Mouse (Mus musculus) ES-E14 (cell line): ENCODE measurements at regions not wholly inside any gene's neighbourhood (a gene's known extent, or its start where the extent isn't known, plus 50 kb on each side); places are given as distances from the start of the nearest gene placed in this dataset.

Experiments used
- DNase-seq: peaks from one replicate; pipeline ENCODE4 v3.0.0-alpha.2; 2013; ENCODE audit warnings: low read depth, low spot score
- H3K27ac ChIP-seq: 2 replicates; pipeline ENCODE4 v1.5.1; 2012; ENCODE audit warnings: low read depth, mild to moderate bottlenecking, low read length, moderate library complexity, mixed read lengths; ENCODE audit not compliant: poor library complexity, insufficient read depth, severe bottlenecking
- H3K36me3 ChIP-seq: 2 replicates; pipeline ENCODE4 v1.6.1; 2012; ENCODE audit warnings: mild to moderate bottlenecking, low read length, moderate library complexity, mixed read lengths; ENCODE audit not compliant: control insufficient read depth, poor library complexity, insufficient read depth, severe bottlenecking
- H3K4me1 ChIP-seq, 2 experiments: fragments of 150-350 bp in 1 of 2; sonication (generic) in 1 of 2; 2 replicates each; pipeline ENCODE4 v1.6.1; 2012; ENCODE audit warnings: low read length in 2 of 2, mild to moderate bottlenecking in 1 of 2, mixed read lengths in 1 of 2; ENCODE audit not compliant: control insufficient read depth in 2 of 2, insufficient read depth in 2 of 2, poor library complexity in 1 of 2
- H3K4me3 ChIP-seq, 2 experiments: fragments of 150-350 bp in 1 of 2; sonication (generic) in 1 of 2; 2 replicates each; pipeline ENCODE4 v1.5.1; 2012; ENCODE audit warnings: low read length in 2 of 2, low read depth in 1 of 2, mild to moderate bottlenecking in 1 of 2, mixed read lengths in 1 of 2; ENCODE audit not compliant: insufficient read depth in 1 of 2, poor library complexity in 1 of 2, severe bottlenecking in 1 of 2
- H3K9ac ChIP-seq: 2 replicates; pipeline ENCODE4 v1.6.1; 2012; ENCODE audit warnings: low read depth, mild to moderate bottlenecking, low read length, mixed read lengths; ENCODE audit not compliant: poor library complexity, insufficient read depth, severe bottlenecking
- H3K9me3 ChIP-seq: fragments of 150-350 bp; sonication (generic); 2 replicates; pipeline ENCODE4 v1.6.1; 2012; ENCODE audit warnings: low read depth, mild to moderate bottlenecking, low read length; ENCODE audit not compliant: control insufficient read depth, insufficient read depth
- CHD2 ChIP-seq: IDR thresholded peaks from 2 replicates; pipeline ENCODE4 v1.6.1; 2014; ENCODE audit warnings: mild to moderate bottlenecking, low read depth, low read length, inconsistent platforms
- HCFC1 ChIP-seq: IDR thresholded peaks from 2 replicates; pipeline ENCODE4 v1.6.1; 2012; ENCODE audit warnings: low read length, inconsistent platforms, borderline replicate concordance; ENCODE audit not compliant: insufficient read depth
- MAFK ChIP-seq: IDR thresholded peaks from 2 replicates; pipeline ENCODE4 v1.6.1; 2014; ENCODE audit warnings: mild to moderate bottlenecking, low read depth, low read length, inconsistent platforms; ENCODE audit not compliant: insufficient read depth
- ZC3H11A ChIP-seq: IDR thresholded peaks from 2 replicates; pipeline ENCODE4 v1.6.1; 2012; ENCODE audit warnings: low read depth, mild to moderate bottlenecking, inconsistent platforms, low read length, borderline replicate concordance
- ZNF384 ChIP-seq: IDR thresholded peaks from 2 replicates; pipeline ENCODE4 v1.6.1; 2012; ENCODE audit warnings: low read depth, low read length, inconsistent platforms
- in situ Hi-C, 2 experiments: fragments of 600-800 bp; cut with MboI; formaldehyde crosslinking; loops; one replicate each; pipeline ENCODE4 v1.15.1; 2025; ENCODE audit warnings: low sequenced_read_pairs in 2 of 2, inconsistent platforms in 1 of 2; ENCODE audit not compliant: unreplicated experiment in 2 of 2

- no peak for DNase-seq
Observed at GRCm38 (mm10) chr17:9839256-9839655, 169.7 kb upstream of the Pabpc6 start.

GRCm38 (mm10) chr17:9836995-9837842 is 167.7 kb upstream of the Pabpc6 start:
- no peaks in the 10 kb centered on the region for H3K36me3 ChIP-seq
- in situ Hi-C loops = no loop called here
- no peak for DNase-seq
- no peaks in the 10 kb centered on the region for H3K9me3 ChIP-seq
- H3K9ac ChIP-seq = no peak overlapping the region
- no peaks in the 10 kb centered on the region for H3K4me1 ChIP-seq
- no peak overlapping the region for H3K27ac ChIP-seq
- no peak overlapping the region for H3K4me3 ChIP-seq
- no peak for TF ChIP-seq HCFC1
- TF ChIP-seq CHD2 = no peak
- no peak for TF ChIP-seq ZC3H11A
- no peak for TF ChIP-seq ZNF384
- no peak for TF ChIP-seq MAFK

More at GRCm38 (mm10) chr17:9839256-9839655, 169.7 kb upstream of the Pabpc6 start:
- Histone ChIP-seq H3K9ac (no peak overlapping the region), H3K9me3 (no peaks in the 10 kb centered on the region), H3K36me3 (no peaks in the 10 kb centered on the region), H3K4me1 (no peaks in the 10 kb centered on the region), H3K4me3 (no peak overlapping the region), H3K27ac (no peak overlapping the region)
- in situ Hi-C loops = no loop called here
- TF ChIP-seq ZNF384 = no peak
- no peak for TF ChIP-seq MAFK
- TF ChIP-seq ZC3H11A = no peak
- TF ChIP-seq CHD2 = no peak
- TF ChIP-seq HCFC1 = no peak

GRCm38 (mm10) chr17:9829895-9830294 is 160.4 kb upstream of the Pabpc6 start:
- TF ChIP-seq HCFC1 = no peak
- no peak for TF ChIP-seq ZC3H11A
- no peak for TF ChIP-seq CHD2
- no peak for TF ChIP-seq ZNF384
- no peak for TF ChIP-seq MAFK
- H3K9ac ChIP-seq = no peak overlapping the region
- no peak overlapping the region for H3K4me3 ChIP-seq
- H3K27ac ChIP-seq = no peak overlapping the region
- in situ Hi-C loops = no loop called here
- DNase-seq = no peak
- H3K9me3 ChIP-seq = no peaks in the 10 kb centered on the region
- H3K4me1 ChIP-seq = no peaks in the 10 kb centered on the region
- H3K36me3 ChIP-seq = no peaks in the 10 kb centered on the region

GRCm38 (mm10) chr17:9821358-9821757 is 151.8 kb upstream of the Pabpc6 start:
- no peaks in the 10 kb centered on the region for H3K4me1 ChIP-seq
- no peaks in the 10 kb centered on the region for H3K9me3 ChIP-seq
- H3K4me3 ChIP-seq = no peak overlapping the region
- H3K36me3 ChIP-seq = no peaks in the 10 kb centered on the region
- DNase-seq = no peak
- TF ChIP-seq ZNF384 = no peak
- no peak for TF ChIP-seq MAFK
- no peak for TF ChIP-seq ZC3H11A
- no peak for TF ChIP-seq CHD2
- TF ChIP-seq HCFC1 = no peak
- in situ Hi-C loops = no loop called here
- H3K9ac ChIP-seq = no peak overlapping the region
- H3K27ac ChIP-seq = no peak overlapping the region

- in situ Hi-C loops = no loop called here
- Histone ChIP-seq H3K4me1 (no peaks in the 10 kb centered on the region), H3K9ac (no peak overlapping the region), H3K4me3 (no peak overlapping the region), H3K27ac (no peak overlapping the region), H3K36me3 (no peaks in the 10 kb centered on the region), H3K9me3 (no peaks in the 10 kb centered on the region)
- DNase-seq = no peak
- TF ChIP-seq CHD2 (no peak), HCFC1 (no peak), ZNF384 (no peak), MAFK (no peak), ZC3H11A (no peak)
Observed at GRCm38 (mm10) chr17:9817056-9817455, 147.5 kb upstream of the Pabpc6 start.
